Mouse (Mus musculus): ENCODE results near the gene Ddias. TPM values are rescaled to one million over a fixed set of nuclear protein-coding genes. Genes with fewer than 3 reads are reported as not detected.
"Not testable (repeated sequence)": the region's sequence is repeated elsewhere in the genome, so short reads cannot be mapped to it uniquely, and the experiment has no call there.

The Ddias gene
- 10.8 and 16.3 TPM in 2 replicates for polyA plus RNA-seq (2012; rRNA removed)

DNA sequence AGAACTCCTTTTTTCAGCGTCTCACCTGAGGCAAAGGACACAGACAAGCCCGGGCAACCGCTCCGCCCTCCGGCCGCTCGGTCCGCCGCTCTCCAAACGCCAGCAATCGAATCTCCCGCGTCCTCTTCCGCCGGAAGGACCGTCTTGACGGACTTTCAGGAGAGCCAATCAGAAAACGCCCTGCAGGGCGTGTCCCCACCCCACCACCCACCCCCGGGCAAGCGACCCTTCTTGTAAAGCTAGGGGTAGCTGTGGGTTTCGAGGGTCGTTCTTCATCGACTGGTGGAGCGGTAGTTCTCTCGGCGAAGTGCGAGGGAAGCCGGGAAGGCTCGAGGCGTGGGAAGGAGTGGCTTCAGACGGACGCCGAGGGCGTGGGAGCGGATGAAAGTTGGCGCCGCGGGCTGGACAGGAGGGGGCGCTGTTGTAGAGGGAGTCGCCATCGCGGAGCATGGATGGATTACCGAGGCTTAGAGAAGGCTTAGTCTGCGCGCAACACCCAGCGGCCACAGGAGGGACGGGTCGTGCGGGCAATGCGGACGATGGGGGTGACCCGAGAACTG is at the start of gene Ddias, which contains the start of gene Prcp:
Ddias (minus strand) TSS at position 132 of the 560 bp plus-strand sequence.
Prcp (plus strand) TSS at position 355 of the 560 bp plus-strand sequence.
- no peaks in the 10 kb centered on the region for H3K36me3 ChIP-seq (ENCODE audit: control insufficient read depth, insufficient read depth, low read length)
- TF ChIP-seq POLR2A (IDR thresholded peaks at IDR 0.05; ENCODE audit: control insufficient read depth, low read depth, low read length): peak; percentile 65; the same call in 1 of the 2 replicates
- peak; percentile 91; the same call in 1 of the 2 replicates for TF ChIP-seq CTCF (IDR thresholded peaks at IDR 0.05; ENCODE audit: control insufficient read depth, insufficient read depth, insufficient replicate concordance, low read depth, low read length)
- H3K4me1 ChIP-seq (ENCODE audit: control insufficient read depth, insufficient read depth, low read length): peaks cover 6% of the 10 kb centered on the region
- no peaks in the 10 kb centered on the region for H3K27me3 ChIP-seq (ENCODE audit: control insufficient read depth, insufficient read depth, low read length)
- peak within 1 kb of the TSS; percentile 98 for H3K4me3 ChIP-seq (ENCODE audit: control insufficient read depth, low read depth, low read length)
- peak within 1 kb of the TSS; percentile 97 for H3K27ac ChIP-seq (ENCODE audit: control insufficient read depth, insufficient read depth, low read depth, low read length)

- Histone ChIP-seq H3K27me3 (ENCODE audit: control insufficient read depth, insufficient read depth, low read length) (no peaks in the 10 kb centered on the region), H3K4me1 (ENCODE audit: control insufficient read depth, insufficient read depth, low read length) (no peaks in the 10 kb centered on the region), H3K4me3 (ENCODE audit: control insufficient read depth, low read depth, low read length) (no peak overlapping the region), H3K36me3 (ENCODE audit: control insufficient read depth, insufficient read depth, low read length) (no peaks in the 10 kb centered on the region), H3K27ac (ENCODE audit: control insufficient read depth, insufficient read depth, low read depth, low read length) (no peak overlapping the region)
- TF ChIP-seq POLR2A (IDR thresholded peaks at IDR 0.05; ENCODE audit: control insufficient read depth, low read depth, low read length): no peak
- no peak for TF ChIP-seq CTCF (IDR thresholded peaks at IDR 0.05; ENCODE audit: control insufficient read depth, insufficient read depth, insufficient replicate concordance, low read depth, low read length)
Measured at GRCm38 (mm10) chr7:92920857-92921172, 46.8 kb upstream of the Ddias start.

GRCm38 (mm10) chr7:92920172-92920856 is 46.3 kb upstream of the Ddias start:
- Histone ChIP-seq H3K27ac (ENCODE audit: control insufficient read depth, insufficient read depth, low read depth, low read length) (no peak overlapping the region), H3K27me3 (ENCODE audit: control insufficient read depth, insufficient read depth, low read length) (no peaks in the 10 kb centered on the region), H3K4me3 (ENCODE audit: control insufficient read depth, low read depth, low read length) (no peak overlapping the region), H3K4me1 (ENCODE audit: control insufficient read depth, insufficient read depth, low read length) (no peaks in the 10 kb centered on the region), H3K36me3 (ENCODE audit: control insufficient read depth, insufficient read depth, low read length) (no peaks in the 10 kb centered on the region)
- TF ChIP-seq CTCF (IDR thresholded peaks at IDR 0.05; ENCODE audit: control insufficient read depth, insufficient read depth, insufficient replicate concordance, low read depth, low read length) (no peak), POLR2A (IDR thresholded peaks at IDR 0.05; ENCODE audit: control insufficient read depth, low read depth, low read length) (no peak)

- H3K4me3 ChIP-seq (ENCODE audit: control insufficient read depth, low read depth, low read length); H3K36me3 ChIP-seq (ENCODE audit: control insufficient read depth, insufficient read depth, low read length); H3K27me3 ChIP-seq (ENCODE audit: control insufficient read depth, insufficient read depth, low read length): not testable (repeated sequence)
Measured at GRCm38 (mm10) chr7:92904285-92904684, 30.2 kb upstream of the Ddias start.

DNA sequence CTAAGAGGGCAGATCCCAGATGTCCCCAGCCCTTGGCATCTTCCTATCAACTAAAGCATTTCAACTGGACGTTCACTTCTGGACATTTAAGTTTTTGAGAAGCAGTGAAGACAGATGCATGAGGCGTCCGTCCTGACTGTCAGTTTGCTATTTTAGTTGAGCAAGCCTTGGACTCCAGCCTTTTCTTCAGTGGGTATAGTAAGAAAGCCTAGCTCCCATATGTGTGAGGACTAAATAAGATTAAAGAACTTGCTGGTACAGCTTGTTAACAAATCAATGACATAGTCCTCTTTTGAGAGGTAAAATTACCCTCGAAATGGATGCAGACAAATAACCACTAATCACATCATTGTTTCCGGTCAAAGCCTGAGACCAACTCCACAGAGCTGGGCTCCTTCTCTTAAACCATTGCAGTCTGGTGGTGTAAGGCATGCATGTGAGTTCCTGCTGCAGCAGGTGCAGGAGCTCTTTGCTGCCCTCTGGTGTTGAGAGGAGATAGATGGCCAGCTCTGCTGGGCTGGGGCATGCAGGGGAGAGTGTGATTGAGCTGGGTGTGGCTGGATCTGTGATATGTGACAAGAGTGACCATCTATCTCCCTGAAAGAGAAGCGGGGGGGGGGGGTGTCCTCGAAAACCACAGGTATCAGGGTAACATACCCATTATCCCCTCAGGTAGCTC is 29.5 kb upstream of the Ddias start:
- H3K4me1 ChIP-seq (ENCODE audit: control insufficient read depth, insufficient read depth, low read length): no peaks in the 10 kb centered on the region
- H3K36me3 ChIP-seq (ENCODE audit: control insufficient read depth, insufficient read depth, low read length): no peaks in the 10 kb centered on the region
- no peaks in the 10 kb centered on the region for H3K27me3 ChIP-seq (ENCODE audit: control insufficient read depth, insufficient read depth, low read length)
- H3K4me3 ChIP-seq (ENCODE audit: control insufficient read depth, low read depth, low read length): no peak overlapping the region
- H3K27ac ChIP-seq (ENCODE audit: control insufficient read depth, insufficient read depth, low read depth, low read length): no peak overlapping the region
- TF ChIP-seq CTCF (IDR thresholded peaks at IDR 0.05; ENCODE audit: control insufficient read depth, insufficient read depth, insufficient replicate concordance, low read depth, low read length): peak; percentile 74
- TF ChIP-seq POLR2A (IDR thresholded peaks at IDR 0.05; ENCODE audit: control insufficient read depth, low read depth, low read length): no peak

More at GRCm38 (mm10) chr7:92904285-92904684, 30.2 kb upstream of the Ddias start:
- not testable (repeated sequence) for H3K4me1 ChIP-seq (ENCODE audit: control insufficient read depth, insufficient read depth, low read length); H3K27ac ChIP-seq (ENCODE audit: control insufficient read depth, insufficient read depth, low read depth, low read length)

GRCm38 (mm10) chr7:92897021-92897420 is 23.0 kb upstream of the Ddias start:
- Histone ChIP-seq H3K4me1 (ENCODE audit: control insufficient read depth, insufficient read depth, low read length) (no peaks in the 10 kb centered on the region), H3K27ac (ENCODE audit: control insufficient read depth, insufficient read depth, low read depth, low read length) (no peak overlapping the region), H3K36me3 (ENCODE audit: control insufficient read depth, insufficient read depth, low read length) (no peaks in the 10 kb centered on the region), H3K4me3 (ENCODE audit: control insufficient read depth, low read depth, low read length) (no peak overlapping the region), H3K27me3 (ENCODE audit: control insufficient read depth, insufficient read depth, low read length) (no peaks in the 10 kb centered on the region)
- TF ChIP-seq CTCF (IDR thresholded peaks at IDR 0.05; ENCODE audit: control insufficient read depth, insufficient read depth, insufficient replicate concordance, low read depth, low read length): no peak
- no peak for TF ChIP-seq POLR2A (IDR thresholded peaks at IDR 0.05; ENCODE audit: control insufficient read depth, low read depth, low read length)

GRCm38 (mm10) chr7:92896036-92896435 is 22.0 kb upstream of the Ddias start:
- TF ChIP-seq CTCF (IDR thresholded peaks at IDR 0.05; ENCODE audit: control insufficient read depth, insufficient read depth, insufficient replicate concordance, low read depth, low read length): no peak
- TF ChIP-seq POLR2A (IDR thresholded peaks at IDR 0.05; ENCODE audit: control insufficient read depth, low read depth, low read length): no peak
- H3K27ac ChIP-seq (ENCODE audit: control insufficient read depth, insufficient read depth, low read depth, low read length): no peak overlapping the region
- no peaks in the 10 kb centered on the region for H3K36me3 ChIP-seq (ENCODE audit: control insufficient read depth, insufficient read depth, low read length)
- no peaks in the 10 kb centered on the region for H3K4me1 ChIP-seq (ENCODE audit: control insufficient read depth, insufficient read depth, low read length)
- H3K27me3 ChIP-seq (ENCODE audit: control insufficient read depth, insufficient read depth, low read length): no peaks in the 10 kb centered on the region
- H3K4me3 ChIP-seq (ENCODE audit: control insufficient read depth, low read depth, low read length): no peak overlapping the region
